Mouse (Mus musculus): Measurements from ENCODE around the gene 1110051M20Rik.

The 1110051M20Rik gene

DNA sequence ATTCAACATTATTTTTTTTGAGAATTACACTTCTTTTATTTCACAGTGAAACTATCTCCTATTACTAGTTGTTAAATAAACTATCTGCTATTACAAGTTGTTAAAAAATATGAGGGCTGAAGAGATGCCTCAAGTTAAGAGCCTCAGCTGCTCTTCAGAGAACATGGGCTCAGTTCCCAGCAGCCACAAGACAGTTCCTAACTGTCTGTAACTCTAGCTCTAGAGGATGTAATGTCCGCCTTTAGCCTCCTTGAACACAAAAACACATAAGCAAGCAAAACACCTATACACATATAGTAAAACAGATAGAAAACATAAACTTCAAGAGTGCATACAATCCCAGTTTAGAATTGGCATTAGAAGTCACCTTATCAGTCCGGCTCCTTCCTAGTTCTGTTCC is 104.9 kb downstream of the 1110051M20Rik start:
- DNase-seq, result no peak

DNA sequence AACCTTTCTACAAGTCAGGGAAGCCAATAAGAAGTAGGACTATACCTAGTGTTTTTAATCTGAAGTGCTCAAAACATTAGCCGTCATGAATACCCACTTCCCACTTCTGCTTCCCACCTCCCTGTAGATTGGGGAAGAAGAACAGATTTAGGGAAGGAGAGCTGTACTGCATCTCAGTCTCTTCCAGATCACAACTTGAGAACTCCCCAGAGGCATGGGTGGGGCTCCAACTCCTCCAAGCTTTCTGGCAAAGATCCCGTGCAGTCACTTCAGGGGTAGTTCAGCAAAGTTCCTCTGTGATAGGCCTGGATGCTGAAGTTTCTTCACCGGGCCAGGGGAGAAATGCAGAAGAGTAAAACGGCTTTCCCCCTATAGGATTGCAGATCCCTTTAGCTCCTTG is 109.4 kb downstream of the 1110051M20Rik start:
- peak in 1 of 2 experiments; percentile 16 for DNase-seq

DNA sequence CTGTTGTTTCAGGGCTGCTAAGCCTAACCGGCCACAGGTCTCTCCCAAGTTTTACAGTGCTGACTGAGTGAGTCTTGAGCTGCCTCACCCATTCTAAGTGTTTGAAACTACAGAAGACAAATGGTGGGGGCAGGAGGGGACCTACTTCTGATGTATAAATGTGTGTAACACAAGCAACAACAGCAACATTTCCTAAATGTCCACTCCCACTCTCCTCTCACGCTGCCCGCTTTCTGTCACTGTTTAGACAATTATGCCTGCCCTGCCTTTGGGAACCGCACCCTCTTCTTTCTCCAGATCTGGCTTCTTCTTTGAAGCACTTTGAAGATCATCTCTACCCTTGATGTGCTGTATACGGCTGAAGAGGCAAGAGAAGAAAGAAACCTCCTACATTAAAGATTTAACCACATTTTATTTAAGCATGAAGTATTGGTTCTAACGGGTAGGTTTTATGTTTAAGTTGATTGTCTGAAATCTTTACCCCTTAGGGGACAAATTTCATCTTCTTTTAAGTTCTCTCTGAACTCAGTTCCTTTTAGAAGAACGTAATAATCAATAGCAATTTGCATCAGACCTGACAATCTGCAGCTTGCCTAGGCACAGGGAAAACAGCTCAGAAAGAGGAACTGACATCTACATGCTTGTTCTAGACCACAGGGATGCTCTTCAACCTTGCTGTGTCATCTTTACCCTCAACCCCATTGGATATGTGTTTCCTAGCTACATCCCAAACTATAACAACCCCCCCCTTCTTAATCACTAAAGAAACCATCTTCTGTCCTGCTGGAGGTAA is 113.3 kb downstream of the 1110051M20Rik start:
- DNase-seq, result no peak

DNA sequence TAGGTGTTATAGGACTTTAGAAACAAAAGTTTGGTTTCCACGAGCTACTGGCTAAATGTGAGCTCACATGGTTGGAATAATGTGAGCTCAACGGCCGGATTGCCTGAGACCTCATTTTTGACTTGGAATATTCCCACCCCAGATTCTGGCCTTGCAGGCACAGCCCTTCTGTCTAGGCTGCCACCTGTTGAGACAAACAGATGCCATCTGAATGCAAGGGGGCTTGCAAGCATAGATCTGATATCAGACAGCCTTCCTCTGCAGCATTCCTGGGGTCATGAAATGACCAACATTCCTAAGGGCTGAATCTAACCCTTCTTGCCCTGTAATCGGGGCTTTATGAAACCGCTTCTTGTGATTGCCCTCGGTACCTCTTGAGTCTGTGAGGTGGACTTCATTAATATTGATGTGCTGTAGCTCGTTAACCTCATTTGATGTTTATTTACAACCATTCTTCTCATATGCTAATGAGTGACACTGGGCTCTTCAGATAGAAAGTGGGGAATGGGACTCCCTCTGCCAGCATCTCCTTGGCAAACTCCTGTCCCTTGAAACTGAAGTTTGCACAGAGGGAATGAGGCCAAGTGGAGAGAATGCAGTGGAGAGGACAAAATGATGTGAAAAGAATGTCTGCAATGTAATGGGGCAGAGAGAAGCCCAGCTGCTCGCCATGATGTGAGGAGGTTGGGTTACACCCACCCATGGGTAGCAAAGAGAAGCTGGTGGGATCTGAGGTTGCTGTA is 114.3 kb downstream of the 1110051M20Rik start:
- no peak for DNase-seq

DNA sequence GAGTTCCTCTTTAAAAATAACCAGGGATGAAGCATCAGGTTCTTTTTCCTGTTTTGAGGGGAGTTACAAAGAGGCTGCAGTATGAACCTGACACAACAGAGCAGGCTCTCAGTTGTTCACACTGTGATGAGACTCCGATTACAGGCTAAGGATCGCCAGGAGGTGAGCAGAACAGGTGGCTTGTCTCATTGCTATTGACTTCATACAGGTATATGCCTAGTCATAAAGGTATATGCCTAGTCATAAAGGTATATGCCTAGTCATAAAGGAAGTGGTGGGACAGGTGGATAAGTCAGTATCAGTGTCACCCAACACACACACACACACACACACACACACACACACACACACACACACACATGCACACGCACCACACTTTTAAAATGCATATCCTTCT is 115.8 kb downstream of the 1110051M20Rik start:
- DNase-seq, result no peak

DNA sequence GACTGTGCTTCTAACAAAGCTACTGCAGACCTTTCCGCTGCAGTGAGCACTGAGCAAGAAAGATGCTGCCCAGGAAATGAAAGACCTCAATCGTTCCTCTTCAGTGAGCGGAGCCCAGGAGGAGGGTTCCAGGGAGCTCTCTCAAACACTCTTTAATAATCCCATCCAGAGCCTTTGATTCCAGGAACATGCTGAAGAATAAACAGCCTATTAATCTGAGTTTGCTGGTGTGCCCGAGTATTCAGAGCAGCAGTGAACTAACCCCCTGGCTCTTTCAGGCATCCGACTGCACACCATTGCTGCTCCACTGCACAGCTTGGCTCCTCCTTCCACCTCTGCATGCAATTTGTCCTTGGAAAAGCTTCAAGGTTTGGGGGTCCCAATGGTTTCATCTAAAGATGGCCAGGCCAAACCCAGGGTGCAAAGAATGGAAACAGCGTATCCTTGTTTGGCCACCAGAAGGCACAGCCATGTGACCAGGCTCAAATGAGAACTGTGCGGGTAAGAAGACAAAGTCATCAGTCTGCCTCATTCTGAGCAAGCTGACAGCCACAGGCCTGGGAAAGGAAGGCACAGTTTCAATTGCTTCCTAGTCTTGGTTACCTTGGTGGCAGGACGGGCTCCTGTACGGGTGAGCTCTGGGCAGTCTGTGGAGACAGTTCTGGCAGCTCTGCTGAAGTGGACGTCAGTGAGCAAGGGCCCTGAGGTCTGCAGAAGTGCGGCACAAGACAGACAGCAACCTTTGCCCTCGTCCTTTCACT is 116.4 kb downstream of the 1110051M20Rik start:
- peak; percentile 57 to 73 for DNase-seq

DNA sequence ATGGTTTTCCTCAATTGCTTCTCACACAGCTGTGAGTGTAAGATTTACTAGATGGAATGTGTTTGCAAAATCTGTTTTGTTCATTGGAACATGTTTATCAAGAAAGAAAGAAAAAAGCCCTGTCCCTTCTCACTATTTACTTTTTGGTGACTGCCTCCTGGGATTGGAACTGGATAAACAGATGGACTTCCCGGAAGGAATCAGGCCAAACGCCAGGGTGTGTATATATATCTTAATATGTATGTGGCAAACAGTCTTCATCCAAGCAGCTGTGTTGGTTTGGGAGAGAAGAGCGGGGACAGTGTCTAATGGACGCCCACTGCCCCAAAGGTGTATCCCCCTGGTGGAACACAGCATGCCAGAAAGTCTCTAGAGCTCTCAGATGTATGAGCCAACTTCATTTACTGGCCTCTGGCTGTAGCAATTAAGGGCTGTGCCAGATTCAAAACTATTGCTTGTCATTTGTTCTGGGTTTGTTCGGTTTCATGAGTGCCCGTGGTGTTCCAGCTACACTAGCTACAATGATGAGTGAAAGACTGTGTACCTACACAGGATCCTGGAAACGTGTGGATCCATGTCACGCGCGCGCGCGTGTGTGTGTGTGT is 117.7 kb downstream of the 1110051M20Rik start:
- no peak for DNase-seq

DNA sequence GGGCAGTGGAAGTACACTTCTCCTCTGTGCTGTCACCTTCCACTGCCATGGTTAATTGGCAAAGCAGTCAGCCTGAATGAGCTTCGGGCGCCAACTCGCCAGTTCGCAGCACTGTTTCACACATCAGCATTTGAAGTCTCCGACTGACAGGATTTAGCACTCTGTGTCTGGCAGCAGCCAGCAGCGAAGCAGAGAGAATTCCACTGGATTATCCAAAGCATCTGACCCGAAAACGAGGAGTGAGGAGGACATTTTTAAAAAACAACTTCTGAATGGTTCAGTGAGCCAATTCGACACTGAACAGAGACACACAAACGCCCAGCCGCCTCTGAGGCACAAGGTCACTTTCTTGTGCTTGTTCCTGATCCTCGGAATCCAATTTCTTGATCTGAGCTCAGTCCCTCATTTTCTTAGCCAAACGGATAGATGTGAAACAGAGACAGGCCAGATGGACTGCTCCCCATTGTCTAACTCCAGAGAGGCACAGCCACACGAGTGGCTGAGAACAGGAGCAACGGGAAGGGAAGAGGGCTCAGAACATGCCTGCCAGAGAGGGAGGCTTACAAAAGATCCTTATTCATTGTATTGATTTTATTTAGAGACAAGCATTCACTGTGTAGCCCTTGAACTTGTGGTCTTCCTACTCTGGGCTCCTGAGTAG is 119.6 kb downstream of the 1110051M20Rik start:
- no peak for DNase-seq

DNA sequence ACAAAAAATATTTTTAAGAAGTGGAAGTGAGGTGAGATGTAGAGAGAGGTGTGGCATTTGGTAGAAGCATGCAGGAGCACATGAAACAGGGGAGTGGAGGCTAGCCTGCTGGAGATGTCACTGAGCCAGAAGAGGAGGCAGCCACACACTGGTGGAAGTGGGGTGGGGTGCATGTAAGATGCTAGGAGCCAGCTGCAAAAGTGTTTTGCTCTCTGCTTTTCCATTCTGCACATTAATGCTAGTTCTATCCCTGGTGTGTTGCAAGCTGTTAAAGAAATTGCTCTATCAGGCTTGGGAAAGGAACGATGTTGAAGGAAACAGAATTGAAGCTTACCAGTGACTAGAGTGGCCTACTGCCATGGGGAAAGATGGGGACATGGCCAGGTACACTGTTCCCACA is 120.2 kb downstream of the 1110051M20Rik start:
- DNase-seq, result no peak

DNA sequence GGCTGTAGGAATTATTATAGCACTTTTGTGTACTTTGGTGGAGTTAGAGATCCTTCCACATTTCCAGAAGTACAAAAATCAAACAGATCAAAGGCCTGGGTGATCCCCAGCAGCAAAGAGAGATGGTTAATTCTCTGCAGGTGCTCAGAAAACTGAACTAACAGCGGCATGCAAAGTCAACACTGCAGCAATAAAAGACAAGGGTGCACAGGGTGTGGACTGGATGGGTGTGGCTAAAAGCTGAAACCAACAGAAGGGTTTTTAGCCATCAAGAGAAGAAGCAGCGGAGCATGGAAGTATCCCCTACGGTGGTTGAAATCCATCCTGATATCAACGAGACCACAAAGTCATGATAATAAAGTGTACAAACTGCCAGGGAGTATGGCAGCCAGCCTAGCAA is 122.0 kb downstream of the 1110051M20Rik start:
- DNase-seq, result no peak

DNA sequence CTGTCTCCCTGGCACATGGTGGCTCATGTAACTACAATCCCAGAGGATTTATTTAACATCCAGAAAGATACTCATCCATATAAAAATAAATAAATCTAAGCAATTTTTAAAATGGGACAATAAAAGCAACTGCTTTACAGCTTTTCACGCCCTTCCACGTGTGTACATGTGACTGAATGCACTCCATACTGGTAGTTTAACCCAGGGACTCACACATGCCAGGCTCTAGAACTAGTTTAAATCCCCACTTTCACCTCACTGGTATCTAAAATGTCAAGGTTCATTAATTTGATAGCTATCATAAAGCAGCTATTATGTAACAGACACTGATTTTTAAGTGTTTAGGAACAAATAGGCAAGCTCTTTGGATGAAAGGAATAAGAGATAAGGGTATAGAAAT is 122.6 kb downstream of the 1110051M20Rik start:
- DNase-seq, result no peak

DNA sequence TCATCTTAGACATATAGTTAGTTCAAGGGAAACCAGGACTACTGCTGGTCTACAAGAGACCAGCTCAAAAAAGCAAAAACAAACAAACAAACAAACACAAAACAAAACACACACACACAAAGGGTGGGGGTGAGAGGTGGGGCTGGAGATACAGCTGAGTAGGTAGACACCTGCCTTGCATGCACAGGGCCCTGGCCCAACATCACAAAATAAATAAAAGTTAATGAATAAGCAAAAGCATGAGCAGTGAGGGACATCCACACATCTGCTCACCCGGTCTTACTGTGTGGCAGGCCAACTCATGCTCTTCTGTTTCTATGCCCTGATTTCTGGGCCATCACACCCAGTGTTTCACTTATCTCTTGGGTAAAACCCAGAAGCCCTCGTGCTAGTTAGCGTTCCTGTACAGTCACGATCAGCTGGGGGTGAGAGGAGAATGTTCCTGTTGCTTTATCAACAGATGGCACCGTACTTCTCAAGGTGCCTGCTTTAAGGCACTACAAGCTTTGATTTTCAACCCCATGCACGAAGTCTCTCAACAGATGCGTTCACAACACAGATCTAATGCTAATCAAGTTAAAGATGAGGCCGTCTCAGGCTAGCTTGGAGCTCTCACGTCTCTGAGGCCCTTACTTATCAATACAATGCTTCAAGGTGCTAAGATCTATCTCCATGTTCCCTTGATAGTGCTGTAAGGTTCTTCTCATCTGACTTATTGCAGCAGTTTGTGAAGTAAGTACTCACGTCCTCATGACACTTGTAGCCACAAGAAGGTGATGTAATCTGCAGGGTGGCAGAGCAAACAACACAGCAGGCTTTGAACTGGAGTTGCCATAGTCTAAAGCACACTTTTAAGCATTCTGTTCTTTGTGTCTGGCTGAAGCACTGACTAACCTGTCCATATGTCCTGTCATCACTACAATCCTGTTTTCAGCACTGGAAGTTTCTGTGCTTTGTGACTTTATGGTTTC is 123.7 kb downstream of the 1110051M20Rik start:
- DNase-seq, result no peak

DNA sequence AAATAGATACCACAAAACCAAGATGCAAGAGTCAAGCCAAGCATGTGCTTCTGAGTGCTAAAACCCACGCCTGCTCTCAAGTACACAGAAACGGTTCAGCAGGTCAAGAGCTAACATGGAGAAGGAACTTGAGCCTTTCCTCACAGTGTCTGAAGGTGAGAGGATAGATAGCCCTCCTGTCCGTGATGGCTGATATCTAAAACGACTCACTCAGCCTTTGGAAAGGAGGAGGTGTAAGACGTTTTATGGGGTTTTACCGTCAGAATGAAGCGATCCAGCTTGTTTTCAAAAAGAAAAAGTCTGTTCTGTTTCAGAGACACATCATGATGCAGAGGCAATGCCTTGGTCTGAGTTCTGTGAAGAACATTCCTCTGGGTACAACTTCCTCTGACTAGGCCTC is 130.3 kb downstream of the 1110051M20Rik start:
- no peak for DNase-seq

DNA sequence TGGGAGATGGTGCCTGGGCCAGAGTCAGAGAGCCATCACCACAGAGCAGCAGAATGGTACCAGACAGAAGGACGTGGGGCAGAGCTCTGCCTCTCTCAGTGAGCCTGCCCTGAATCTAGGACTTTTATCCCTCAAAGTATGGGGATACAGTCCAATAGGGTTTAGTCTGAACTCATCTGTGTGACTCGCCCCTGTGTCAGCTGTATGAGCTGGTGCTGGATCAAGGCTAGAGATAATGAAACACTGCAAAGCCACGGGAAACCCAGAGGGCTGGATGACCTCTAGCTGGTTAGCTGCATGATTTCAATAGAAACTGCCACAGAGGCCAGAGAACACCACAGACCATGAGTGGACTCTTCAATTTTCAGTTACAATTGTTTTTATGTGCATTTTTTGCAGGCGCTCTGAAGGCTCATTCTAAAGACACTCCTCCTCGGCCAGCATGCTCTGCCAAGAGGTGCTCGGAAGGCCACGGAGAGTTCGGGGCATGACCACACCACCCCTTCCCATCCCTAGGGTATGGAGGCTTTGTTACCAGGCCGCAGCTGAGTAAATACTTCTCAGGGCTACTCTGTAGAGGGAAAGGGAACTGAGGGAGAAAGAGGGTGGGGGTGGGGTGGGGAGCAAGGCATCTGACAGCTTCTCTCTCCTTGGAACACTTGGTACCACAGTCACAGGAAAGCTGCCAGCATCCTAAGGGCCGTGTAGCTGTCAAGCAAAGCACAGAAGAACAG is 131.8 kb downstream of the 1110051M20Rik start:
- DNase-seq, result peak in 1 of 2 experiments; percentile 48

DNA sequence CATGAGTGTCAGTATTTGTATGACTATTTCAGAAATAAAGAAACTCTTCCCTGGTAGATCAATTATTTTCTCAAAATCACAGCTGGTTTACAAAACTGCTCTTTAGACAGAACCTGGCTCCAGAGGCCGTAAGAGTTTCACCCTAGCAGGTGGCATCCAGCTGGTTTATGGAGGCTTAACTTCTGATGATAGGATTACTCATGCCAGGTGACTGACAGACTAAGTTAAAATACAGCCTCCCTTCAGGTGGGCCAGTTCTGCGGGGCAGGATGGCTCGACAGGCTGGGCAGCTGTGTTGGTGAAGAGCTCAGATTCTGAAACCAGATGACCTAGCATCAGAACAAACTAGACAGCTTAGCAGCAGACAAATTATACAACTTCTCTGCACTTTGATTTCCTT is 135.0 kb downstream of the 1110051M20Rik start:
- DNase-seq, result no peak

DNA sequence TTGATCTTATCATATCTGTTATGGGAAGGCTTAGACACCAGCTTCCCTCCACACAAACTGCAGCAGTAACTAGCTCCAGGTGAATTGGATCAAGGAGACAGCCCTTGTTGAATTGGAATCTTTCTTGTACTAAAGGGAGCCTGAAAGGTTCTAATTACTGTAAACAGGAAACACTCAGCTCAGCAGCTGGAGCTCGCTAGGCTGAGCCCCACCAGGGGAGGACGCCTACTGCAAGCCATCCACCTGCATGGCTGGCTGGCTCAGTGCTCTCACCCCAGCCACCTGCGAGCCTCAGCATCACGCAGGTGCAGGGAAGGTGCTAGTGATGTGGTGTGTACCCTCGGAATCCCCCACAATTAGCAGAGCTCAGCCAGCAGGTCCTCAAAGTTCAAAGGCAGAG is 135.8 kb downstream of the 1110051M20Rik start:
- no peak for DNase-seq

DNA sequence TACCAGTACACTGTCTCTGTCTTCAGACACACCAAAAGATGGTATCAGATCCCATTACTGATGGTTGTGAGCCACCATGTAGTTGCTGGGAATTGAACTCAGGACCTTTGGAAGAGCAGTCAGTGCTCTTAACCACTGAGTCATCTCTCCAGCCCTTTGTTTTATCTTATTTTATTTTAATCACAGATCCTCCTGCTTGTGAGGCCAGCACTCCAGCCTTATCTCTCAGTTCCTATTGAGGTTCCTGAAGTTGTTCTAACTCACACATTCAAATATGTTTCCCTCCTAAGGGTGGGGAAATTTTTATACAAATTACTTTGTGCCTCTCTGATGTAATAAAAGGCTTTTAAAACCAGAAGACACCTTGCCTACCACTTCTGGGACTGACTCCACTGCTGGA is 137.9 kb downstream of the 1110051M20Rik start:
- DNase-seq, result no peak

DNA sequence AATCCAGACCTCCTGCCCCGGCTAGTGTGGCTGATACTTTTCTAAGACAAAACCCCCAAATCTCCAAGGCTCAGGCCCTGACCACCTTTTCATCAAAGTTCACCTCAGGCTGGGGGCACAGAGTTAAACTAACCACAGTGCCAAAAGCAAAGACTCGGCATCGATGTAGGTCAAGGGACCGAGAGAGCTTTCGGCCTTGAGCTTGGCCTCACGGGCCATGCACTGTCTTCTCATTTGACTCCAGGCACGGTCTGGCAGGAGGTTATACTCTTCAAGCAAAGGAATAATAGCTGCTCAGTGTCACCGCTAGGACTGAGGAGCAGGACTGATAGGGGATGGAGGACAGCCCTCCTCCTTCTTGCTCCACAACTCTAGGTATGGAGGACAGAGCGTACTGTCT is 138.6 kb downstream of the 1110051M20Rik start:
- DNase-seq, result no peak

DNA sequence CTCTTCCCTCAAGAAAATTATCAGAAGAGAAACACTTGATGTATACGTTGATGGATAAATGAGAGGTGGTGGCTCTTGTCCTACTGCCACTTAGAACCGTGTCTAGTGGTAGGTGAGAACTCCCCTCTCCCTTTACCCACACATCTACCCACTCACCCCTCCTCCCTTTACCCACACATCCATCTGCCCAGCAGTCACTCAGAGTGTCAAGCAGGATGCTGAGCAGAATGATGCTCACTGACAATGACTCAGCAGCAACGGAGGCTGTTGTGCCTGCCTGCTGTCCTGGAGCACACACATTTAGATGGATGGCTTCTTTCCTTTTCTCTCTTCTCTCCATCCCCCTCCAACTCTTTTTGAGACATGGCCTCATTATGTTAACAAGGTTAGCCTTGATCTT is 141.7 kb downstream of the 1110051M20Rik start:
- DNase-seq, result no peak

DNA sequence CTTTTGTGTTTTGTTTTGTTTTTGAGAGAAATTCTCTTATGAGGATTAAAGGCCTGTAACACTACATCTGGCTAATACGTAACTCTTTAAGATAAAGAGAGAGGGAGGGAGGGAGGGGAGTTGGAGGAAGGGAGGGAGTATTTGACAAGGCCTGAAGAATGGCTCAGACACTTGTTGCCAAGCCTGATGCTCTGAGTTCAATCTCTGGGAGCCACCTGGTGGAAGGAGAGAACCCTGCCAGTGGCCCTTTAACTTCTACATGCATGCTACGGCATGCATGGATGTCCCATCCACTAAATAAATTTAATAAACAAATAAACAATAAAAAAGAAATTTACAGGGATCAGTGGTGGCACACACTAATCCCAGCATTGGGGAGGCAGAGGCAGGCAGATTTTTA is 142.7 kb downstream of the 1110051M20Rik start:
- no peak for DNase-seq

DNA sequence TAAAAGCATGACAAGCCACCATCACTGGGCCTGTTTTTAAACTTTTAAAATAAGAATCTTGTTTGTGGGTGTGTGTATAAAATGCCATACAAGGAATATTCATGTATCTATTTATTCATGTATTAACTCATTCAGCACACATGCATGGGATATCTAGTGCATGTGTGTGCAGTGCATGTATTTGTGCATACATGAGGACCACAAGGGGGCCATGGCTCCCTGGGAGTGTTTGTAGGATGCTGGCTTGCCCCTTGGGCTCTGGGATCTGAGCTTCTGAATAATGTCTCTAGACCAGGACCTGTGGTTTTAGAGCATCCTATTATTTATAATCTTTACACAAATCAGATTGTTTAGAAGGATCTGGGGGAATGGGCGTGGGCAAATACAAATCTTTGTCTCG is 143.7 kb downstream of the 1110051M20Rik start:
- no peak for DNase-seq
